Mouse (Mus musculus) telencephalon, adult 2 months (tissue): ENCODE results near the gene Hspa13.

ENCODE experiments used
- DNase-seq: peaks from one replicate; pipeline ENCODE4 v3.0.0-alpha.2; 2011; ENCODE audit warnings: low read depth, low spot score

Gene Hspa13

GRCm38 (mm10) chr16:75766388-75767249 lies at the start of gene Hspa13:
TSS of gene Hspa13 (minus strand) at chr16:75767104.
- DNase-seq, result peak; percentile 99

- no peak for DNase-seq
Observed at GRCm38 (mm10) chr16:75779271-75779670, 12.4 kb upstream of the Hspa13 start.

- DNase-seq, result no peak
Observed at GRCm38 (mm10) chr16:75773222-75773621, 6.3 kb upstream of the Hspa13 start.

GRCm38 (mm10) chr16:75767250-75768002 lies 522 bp upstream of the Hspa13 start:
- no peak for DNase-seq

- no peak for DNase-seq
Observed at GRCm38 (mm10) chr16:75752876-75753275, 14.0 kb downstream of the Hspa13 start.

- DNase-seq, result no peak
Observed at GRCm38 (mm10) chr16:75750103-75750502, 16.8 kb downstream of the Hspa13 start.

GRCm38 (mm10) chr16:75748926-75749325 lies 18.0 kb downstream of the Hspa13 start:
- DNase-seq, result no peak

GRCm38 (mm10) chr16:75744014-75744413 lies 22.9 kb downstream of the Hspa13 start:
- no peak for DNase-seq

- no peak for DNase-seq
Observed at GRCm38 (mm10) chr16:75717405-75718173, 49.3 kb downstream of the Hspa13 start.

- peak; percentile 4 for DNase-seq
Observed at GRCm38 (mm10) chr16:75696176-75696575, 70.7 kb downstream of the Hspa13 start.
